Mouse (Mus musculus) ES-E14 (cell line): ENCODE measurements around the gene Tcf12. TPM values are rescaled to one million over a fixed set of nuclear protein-coding genes. Genes with fewer than 3 reads are reported as not detected.

ENCODE experiments used
- DNase-seq: peaks from one replicate; pipeline ENCODE4 v3.0.0-alpha.2; 2013; ENCODE audit warnings: low read depth, low spot score
- H3K27ac ChIP-seq: 2 replicates; pipeline ENCODE4 v1.5.1; 2012; ENCODE audit warnings: low read depth, mild to moderate bottlenecking, low read length, moderate library complexity, mixed read lengths; ENCODE audit not compliant: poor library complexity, insufficient read depth, severe bottlenecking
- H3K36me3 ChIP-seq: 2 replicates; pipeline ENCODE4 v1.6.1; 2012; ENCODE audit warnings: mild to moderate bottlenecking, low read length, moderate library complexity, mixed read lengths; ENCODE audit not compliant: control insufficient read depth, poor library complexity, insufficient read depth, severe bottlenecking
- H3K4me1 ChIP-seq, 2 experiments: fragments of 150-350 bp in 1 of 2; sonication (generic) in 1 of 2; 2 replicates each; pipeline ENCODE4 v1.6.1; 2012; ENCODE audit warnings: low read length in 2 of 2, mild to moderate bottlenecking in 1 of 2, mixed read lengths in 1 of 2; ENCODE audit not compliant: control insufficient read depth in 2 of 2, insufficient read depth in 2 of 2, poor library complexity in 1 of 2
- H3K4me3 ChIP-seq, 2 experiments: fragments of 150-350 bp in 1 of 2; sonication (generic) in 1 of 2; 2 replicates each; pipeline ENCODE4 v1.5.1; 2012; ENCODE audit warnings: low read length in 2 of 2, low read depth in 1 of 2, mild to moderate bottlenecking in 1 of 2, mixed read lengths in 1 of 2; ENCODE audit not compliant: insufficient read depth in 1 of 2, poor library complexity in 1 of 2, severe bottlenecking in 1 of 2
- H3K9ac ChIP-seq: 2 replicates; pipeline ENCODE4 v1.6.1; 2012; ENCODE audit warnings: low read depth, mild to moderate bottlenecking, low read length, mixed read lengths; ENCODE audit not compliant: poor library complexity, insufficient read depth, severe bottlenecking
- H3K9me3 ChIP-seq: fragments of 150-350 bp; sonication (generic); 2 replicates; pipeline ENCODE4 v1.6.1; 2012; ENCODE audit warnings: low read depth, mild to moderate bottlenecking, low read length; ENCODE audit not compliant: control insufficient read depth, insufficient read depth
- CHD2 ChIP-seq: IDR thresholded peaks from 2 replicates; pipeline ENCODE4 v1.6.1; 2014; ENCODE audit warnings: mild to moderate bottlenecking, low read depth, low read length, inconsistent platforms
- HCFC1 ChIP-seq: IDR thresholded peaks from 2 replicates; pipeline ENCODE4 v1.6.1; 2012; ENCODE audit warnings: low read length, inconsistent platforms, borderline replicate concordance; ENCODE audit not compliant: insufficient read depth
- MAFK ChIP-seq: IDR thresholded peaks from 2 replicates; pipeline ENCODE4 v1.6.1; 2014; ENCODE audit warnings: mild to moderate bottlenecking, low read depth, low read length, inconsistent platforms; ENCODE audit not compliant: insufficient read depth
- ZC3H11A ChIP-seq: IDR thresholded peaks from 2 replicates; pipeline ENCODE4 v1.6.1; 2012; ENCODE audit warnings: low read depth, mild to moderate bottlenecking, inconsistent platforms, low read length, borderline replicate concordance
- ZNF384 ChIP-seq: IDR thresholded peaks from 2 replicates; pipeline ENCODE4 v1.6.1; 2012; ENCODE audit warnings: low read depth, low read length, inconsistent platforms
- in situ Hi-C, 2 experiments: fragments of 600-800 bp; cut with MboI; formaldehyde crosslinking; loops; one replicate each; pipeline ENCODE4 v1.15.1; 2025; ENCODE audit warnings: low sequenced_read_pairs in 2 of 2, inconsistent platforms in 1 of 2; ENCODE audit not compliant: unreplicated experiment in 2 of 2
- total RNA-seq: library from RNA; depleted of rRNA; stranded (reverse); fragments of 300-350 nt; gene quantifications from 2 replicates; pipeline ENCODE4 v1.2.3, GENCODE M21; 2012

Gene Tcf12
- total RNA-seq, 1 experiment: 17.3 TPM

GRCm38 (mm10) chr9:71879972-71880371, 231.7 kb downstream of the Tcf12 start:
- H3K4me1 ChIP-seq: peaks cover 2% of the 10 kb centered on the region in 2 experiments; a peak in 2 of 4 replicates
- H3K9me3 ChIP-seq: no peaks in the 10 kb centered on the region
- no peak overlapping the region for H3K4me3 ChIP-seq
- no peak for TF ChIP-seq CHD2
- no peak for TF ChIP-seq HCFC1
- TF ChIP-seq ZNF384: no peak
- TF ChIP-seq MAFK: no peak
- TF ChIP-seq ZC3H11A: no peak
- no peaks in the 10 kb centered on the region for H3K36me3 ChIP-seq
- no peak overlapping the region for H3K9ac ChIP-seq
- in situ Hi-C loops: no loop called here
- H3K27ac ChIP-seq: no peak overlapping the region
- no peak for DNase-seq

- in situ Hi-C loops: no loop called here
Measured at GRCm38 (mm10) chr9:71879415-71879814, 232.3 kb downstream of the Tcf12 start.

GRCm38 (mm10) chr9:71877867-71878266, 233.8 kb downstream of the Tcf12 start:
- DNase-seq: no peak
- no peak overlapping the region for H3K27ac ChIP-seq

More at GRCm38 (mm10) chr9:71879415-71879814, 232.3 kb downstream of the Tcf12 start:
- H3K4me3 ChIP-seq: no peak overlapping the region
- peaks cover 2% of the 10 kb centered on the region in 2 experiments; a peak in 2 of 4 replicates for H3K4me1 ChIP-seq
- no peaks in the 10 kb centered on the region for H3K36me3 ChIP-seq
- no peak overlapping the region for H3K27ac ChIP-seq
- peak; percentile 59 for DNase-seq
- no peak overlapping the region for H3K9ac ChIP-seq
- no peaks in the 10 kb centered on the region for H3K9me3 ChIP-seq
- TF ChIP-seq MAFK (no peak), ZNF384 (no peak), HCFC1 (no peak), CHD2 (peak; percentile 45), ZC3H11A (no peak)

GRCm38 (mm10) chr9:71874761-71875160, 236.9 kb downstream of the Tcf12 start:
- no peak overlapping the region for H3K4me3 ChIP-seq
- TF ChIP-seq MAFK (no peak), ZC3H11A (no peak), ZNF384 (no peak)
- no peak overlapping the region for H3K27ac ChIP-seq
- in situ Hi-C loops: no loop called here
- H3K4me1 ChIP-seq: peaks cover 2% of the 10 kb centered on the region in 2 experiments; a peak in 2 of 4 replicates
- no peaks in the 10 kb centered on the region for H3K36me3 ChIP-seq
- no peaks in the 10 kb centered on the region for H3K9me3 ChIP-seq
- DNase-seq: no peak
- H3K9ac ChIP-seq: no peak overlapping the region

More at GRCm38 (mm10) chr9:71877867-71878266, 233.8 kb downstream of the Tcf12 start:
- in situ Hi-C loops: no loop called here
- H3K9ac ChIP-seq: no peak overlapping the region
- peaks cover 2% of the 10 kb centered on the region in 2 experiments; a peak in 2 of 4 replicates for H3K4me1 ChIP-seq
- no peaks in the 10 kb centered on the region for H3K36me3 ChIP-seq
- TF ChIP-seq CHD2 (no peak), MAFK (no peak), HCFC1 (no peak), ZC3H11A (no peak), ZNF384 (no peak)
- no peaks in the 10 kb centered on the region for H3K9me3 ChIP-seq
- no peak overlapping the region for H3K4me3 ChIP-seq

GRCm38 (mm10) chr9:71874035-71874572, 237.6 kb downstream of the Tcf12 start:
- no peak for DNase-seq
- TF ChIP-seq CHD2 (no peak), ZC3H11A (no peak), ZNF384 (no peak), HCFC1 (no peak), MAFK (no peak)
- Histone ChIP-seq H3K4me3 (no peak overlapping the region), H3K9ac (no peak overlapping the region), H3K36me3 (no peaks in the 10 kb centered on the region), H3K4me1 (peaks cover under 1 to 2% of the 10 kb centered on the region in 2 experiments; a peak in 1 of 4 replicates), H3K9me3 (no peaks in the 10 kb centered on the region), H3K27ac (no peak overlapping the region)
- in situ Hi-C loops: no loop called here
